ENCODE assay signal across 9 mouse cellular contexts in genomic region chr17:84820603-84821002, GRCm38 (mm10). TPM values are rescaled to one million over a fixed set of nuclear protein-coding genes. Genes with fewer than 3 reads are reported as not detected.
DNase-seq lines count a peak whose midpoint lies in the region; ATAC-seq lines count a peak whose summit lies in the region.
"Had no signal": no experiment of that assay in that cellular context is flagged by ENCODE, and none has a peak within 500 bp of the region (broad histone marks: within the 10 kb centered on the region; RNA-seq: fewer than 3 reads in every experiment).

No protein-coding gene starts in this region.

- ATAC-seq in neural tube, embryonic 11.5 days (ENCODE audit: insufficient read depth, low FRiP score, low TSS enrichment): no peak
- no peak for ATAC-seq in midbrain, embryonic 13.5 days

- no peak overlapping the region for H3K4me2 ChIP-seq in neural tube, embryonic 11.5 days (ENCODE audit: low read depth)
- H3K4me2 ChIP-seq in midbrain, embryonic 13.5 days (replicated peaks): no peak overlapping the region
- H3K4me2 ChIP-seq: stomach, embryonic 15.5 days had no signal

- no peak overlapping the region for H3K4me3 ChIP-seq in embryonic facial prominence, embryonic 10.5 days
- H3K4me3 ChIP-seq in neural tube, embryonic 11.5 days (ENCODE audit: low read depth, low read length): no peak overlapping the region
- no peak overlapping the region for H3K4me3 ChIP-seq in midbrain, embryonic 13.5 days (replicated peaks)
- H3K4me3 ChIP-seq: stomach, embryonic 15.5 days had no signal

- no peak overlapping the region for H3K27ac ChIP-seq in embryonic facial prominence, embryonic 10.5 days (replicated peaks)
- H3K27ac ChIP-seq in neural tube, embryonic 11.5 days (ENCODE audit: low read depth, low read length): no peak overlapping the region
- H3K27ac ChIP-seq in midbrain, embryonic 13.5 days: no peak overlapping the region
- H3K27ac ChIP-seq: stomach, embryonic 15.5 days had no signal

- H3K36me3 ChIP-seq in embryonic facial prominence, embryonic 10.5 days (replicated peaks): no peaks in the 10 kb centered on the region
- H3K36me3 ChIP-seq in neural tube, embryonic 11.5 days (ENCODE audit: control insufficient read depth, insufficient read depth, low read length): no peaks in the 10 kb centered on the region
- H3K36me3 ChIP-seq in midbrain, embryonic 13.5 days: no peaks in the 10 kb centered on the region
- H3K36me3 ChIP-seq: stomach, embryonic 15.5 days had no signal

- no peak overlapping the region for H3K9ac ChIP-seq in neural tube, embryonic 11.5 days (ENCODE audit: low read length)
- H3K9ac ChIP-seq in midbrain, embryonic 13.5 days (replicated peaks): no peak overlapping the region
- H3K9ac ChIP-seq: stomach, embryonic 15.5 days had no signal

- intact Hi-C loops in heart, postnatal 25 days (cut with DNase I): no loop called here

- no peaks in the 10 kb centered on the region for H3K4me1 ChIP-seq in embryonic facial prominence, embryonic 10.5 days
- no peaks in the 10 kb centered on the region for H3K4me1 ChIP-seq in neural tube, embryonic 11.5 days (ENCODE audit: control insufficient read depth, insufficient read depth, low read length)
- H3K4me1 ChIP-seq in midbrain, embryonic 13.5 days (replicated peaks): peaks cover 1% of the 10 kb centered on the region; the same call in 1 of the 2 replicates
- H3K4me1 ChIP-seq: stomach, embryonic 15.5 days had no signal

- 14% methylated on average over 4 of the region's 4 CpGs for WGBS in embryonic facial prominence, embryonic 10.5 days
- WGBS in neural tube, embryonic 11.5 days: 18% methylated on average over 4 of the region's 4 CpGs
- 16% methylated on average over 4 of the region's 4 CpGs for WGBS in midbrain, embryonic 13.5 days

- no peaks in the 10 kb centered on the region for H3K9me3 ChIP-seq in embryonic facial prominence, embryonic 10.5 days
- no peaks in the 10 kb centered on the region for H3K9me3 ChIP-seq in neural tube, embryonic 11.5 days (ENCODE audit: control insufficient read depth, low read length)
- H3K9me3 ChIP-seq in midbrain, embryonic 13.5 days: no peaks in the 10 kb centered on the region
- H3K9me3 ChIP-seq: stomach, embryonic 15.5 days had no signal

- peak; percentile 21 for DNase-seq in heart, adult 11 months
- no peak for DNase-seq in heart, postnatal 25 days (ENCODE audit: low spot score)
- DNase-seq in ovary, postnatal 36 days (ENCODE audit: low spot score): peak; percentile 26
- DNase-seq in ovary, adult 18-20 months (ENCODE audit: low spot score): no peak
- peak; percentile 61 for DNase-seq in embryonic facial prominence, embryonic 10.5 days (ENCODE audit: low spot score)
- peak; percentile 54 for DNase-seq in neural tube, embryonic 11.5 days (ENCODE audit: low spot score)
- no peak for DNase-seq in T-cell, adult 2 months (ENCODE audit: low spot score)

- no peaks in the 10 kb centered on the region for H3K27me3 ChIP-seq in embryonic facial prominence, embryonic 10.5 days (replicated peaks; ENCODE audit: low read depth, poor library complexity, severe bottlenecking)
- H3K27me3 ChIP-seq in neural tube, embryonic 11.5 days (ENCODE audit: control insufficient read depth, insufficient read depth, low read length): no peaks in the 10 kb centered on the region
- H3K27me3 ChIP-seq in midbrain, embryonic 13.5 days: 0 out of 2 replicates have a peak, but pooled peaks cover 3% of the 10 kb centered on the region
- H3K27me3 ChIP-seq: stomach, embryonic 15.5 days had no signal

RNA-seq across cellular contexts. Expression of gene Lrpprc, which starts 30.0 kb away (rescaled TPM):
- 100 to 1,000 TPM; 144 to 145 TPM for total RNA-seq in heart, postnatal 25 days (2021)
- polyA plus RNA-seq in embryonic facial prominence, embryonic 10.5 days (2016; fragmentation: Nextera tagmentation; extraction: Ambion mirVana): 56.7 and 58.0 TPM in 2 replicates
- polyA plus RNA-seq in neural tube, embryonic 11.5 days (2014; fragmentation: Nextera tagmentation; extraction: Ambion mirVana): 56.3 and 58.4 TPM in 2 replicates
- polyA plus RNA-seq in midbrain, embryonic 13.5 days (2015; fragmentation: Nextera tagmentation; extraction: Ambion mirVana): 42.0 and 44.3 TPM in 2 replicates

Comparison
In these comparisons a context has a peak if more than half of its experiments do, and no peak if none do; other contexts are left out.
1. DNase-seq: peak in heart, adult 11 months (single experiment), ovary, postnatal 36 days (single experiment), embryonic facial prominence, embryonic 10.5 days (single experiment) and neural tube, embryonic 11.5 days (single experiment); none in heart, postnatal 25 days (single experiment), ovary, adult 18-20 months (single experiment) and T-cell, adult 2 months (single experiment).